In the genomic region with DNA sequence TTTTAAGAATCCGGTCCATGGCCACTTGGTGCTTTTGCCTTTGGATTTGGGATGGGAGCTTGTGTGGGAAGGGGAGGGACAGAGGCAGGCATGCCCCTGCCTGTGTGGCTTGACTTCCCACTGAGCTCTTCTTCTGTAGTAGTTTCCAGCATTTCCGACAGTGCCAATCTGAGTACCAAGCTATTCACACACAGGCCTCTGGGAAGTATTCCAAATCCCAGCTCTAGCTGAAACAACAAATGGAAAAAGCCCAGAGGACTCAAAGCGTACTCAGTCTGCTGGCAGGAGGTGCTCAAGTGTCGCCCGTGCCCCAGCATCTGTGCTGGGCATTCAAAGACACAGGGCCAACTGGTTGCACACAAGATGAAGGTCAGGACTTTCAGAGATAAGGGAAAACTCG, we compare ENCODE assay signal across 8 mouse cellular contexts.
DNase-seq lines count a peak whose midpoint lies in the region; ATAC-seq and TF ChIP-seq lines count a peak whose summit lies in the region.

No protein-coding gene starts in this region.

- no peaks in the 10 kb centered on the region for H3K9me3 ChIP-seq in kidney, embryonic 16.5 days (ENCODE audit: low read length)

- no peak overlapping the region for H3K4me3 ChIP-seq in kidney, embryonic 16.5 days (ENCODE audit: low read length)
- no peak overlapping the region for H3K4me3 ChIP-seq in left cerebral cortex, adult 2 months
- no peak overlapping the region for H3K4me3 ChIP-seq in gastrocnemius, adult 2 months

- no peak for ATAC-seq in kidney, embryonic 16.5 days (ENCODE audit: low FRiP score, low TSS enrichment)

- H3K27me3 ChIP-seq in kidney, embryonic 16.5 days (ENCODE audit: insufficient read depth, low read length), result no peaks in the 10 kb centered on the region

- intact Hi-C loops in left cerebral cortex, adult 2 months (cut with DNase I), result no loop called here
- intact Hi-C loops in gastrocnemius, adult 2 months (cut with DNase I), result no loop called here

- no peaks in the 10 kb centered on the region for H3K4me1 ChIP-seq in kidney, embryonic 16.5 days (ENCODE audit: insufficient read depth, low read length)

- TF ChIP-seq CTCF in left cerebral cortex, adult 2 months (IDR thresholded peaks at IDR 0.05), result no peak; the same call in 1 of the 2 replicates
- no peak for TF ChIP-seq CTCF in gastrocnemius, adult 2 months (IDR thresholded peaks at IDR 0.05)

- no peak overlapping the region for H3K27ac ChIP-seq in kidney, embryonic 16.5 days (ENCODE audit: low read length)
- H3K27ac ChIP-seq in left cerebral cortex, adult 2 months, result no peak overlapping the region
- H3K27ac ChIP-seq in gastrocnemius, adult 2 months, result no peak overlapping the region

- H3K36me3 ChIP-seq in kidney, embryonic 16.5 days (ENCODE audit: insufficient read depth, low read length), result no peaks in the 10 kb centered on the region

- no peak overlapping the region for H3K4me2 ChIP-seq in kidney, embryonic 16.5 days (replicated peaks; ENCODE audit: low read depth, low read length)

- H3K9ac ChIP-seq in kidney, embryonic 16.5 days (replicated peaks; ENCODE audit: low read length), result no peak overlapping the region

- 71% methylated on average over 6 of the region's 6 CpGs for WGBS in kidney, embryonic 16.5 days

- DNase-seq in kidney, adult 18-20 months, result peak; percentile 17
- peak; percentile 54 for DNase-seq in cerebellum, adult 11-12 months
- peak; percentile 12 to 30 for DNase-seq in heart, adult 9 months (ENCODE audit: low spot score in 2 of 2)
- peak; percentile 13 to 20 for DNase-seq in left cerebral cortex, adult 2 months (ENCODE audit: extremely low spot score in 1 of 2, low spot score in 2 of 2)
- no peak for DNase-seq in gastrocnemius, adult 2 months
- DNase-seq in thymus, postnatal 36 days, result no peak
- no peak for DNase-seq in ovary, adult 18-20 months (ENCODE audit: low spot score)

Comparison
In these comparisons a context has a peak if more than half of its experiments do, and no peak if none do; other contexts are left out.
1. DNase-seq: peak in kidney, adult 18-20 months (single experiment), cerebellum, adult 11-12 months (single experiment), heart, adult 9 months (2 of 2) and left cerebral cortex, adult 2 months (2 of 2); none in gastrocnemius, adult 2 months (single experiment), thymus, postnatal 36 days (0 of 2) and ovary, adult 18-20 months (single experiment).